Mouse (Mus musculus) midbrain, embryonic 15.5 days (tissue): Measurements from ENCODE around the gene Frmd6. TPM values are rescaled to one million over a fixed set of nuclear protein-coding genes. Genes with fewer than 3 reads are reported as not detected.

Experiments
- ATAC-seq: fragments of 200-750 bp; cut with Nextera tagmentation; replicated peaks from 2 replicates; pipeline ENCODE4 v1.8.0; 2017; ENCODE audit warnings: moderate TSS enrichment
- H3K27ac ChIP-seq: fragments of 300-500 bp; sonication (generic); 2 replicates; pipeline ENCODE4 v1.5.1; 2015; ENCODE audit warnings: mild to moderate bottlenecking, inconsistent platforms
- H3K27me3 ChIP-seq: fragments of 300-500 bp; sonication (generic); replicated peaks from 2 replicates; pipeline ENCODE4 v1.6.1; 2015; ENCODE audit warnings: inconsistent platforms
- H3K36me3 ChIP-seq: fragments of 300-500 bp; sonication (generic); replicated peaks from 2 replicates; pipeline ENCODE4 v1.6.1; 2015; ENCODE audit warnings: inconsistent platforms
- H3K4me1 ChIP-seq: fragments of 300-500 bp; sonication (generic); 2 replicates; pipeline ENCODE4 v1.6.1; 2015; ENCODE audit warnings: inconsistent platforms
- H3K4me2 ChIP-seq: fragments of 300-500 bp; sonication (generic); 2 replicates; pipeline ENCODE4 v1.6.1; 2015; ENCODE audit warnings: inconsistent platforms, mild to moderate bottlenecking, moderate library complexity
- H3K4me3 ChIP-seq: fragments of 300-500 bp; sonication (generic); 2 replicates; pipeline ENCODE4 v1.5.1; 2015; ENCODE audit warnings: mild to moderate bottlenecking, inconsistent platforms
- H3K9ac ChIP-seq: fragments of 300-500 bp; sonication (generic); 2 replicates; pipeline ENCODE4 v1.6.1; 2015; ENCODE audit warnings: mild to moderate bottlenecking, inconsistent platforms
- H3K9me3 ChIP-seq: fragments of 300-500 bp; sonication (generic); 2 replicates; pipeline ENCODE4 v1.6.1; 2016; ENCODE audit warnings: inconsistent platforms
- WGBS: fragments of 180-500 bp; shearing (Covaris S2); methylation state at CpG from one replicate; pipeline ENCODE4 v1.1.7; 2015; ENCODE audit warnings: mixed read lengths; 5-methylcytosine and 5-hydroxymethylcytosine counted together
- polyA plus RNA-seq: library from polyadenylated mRNA; unstranded; fragments of >200 nt; fragmentation: Nextera tagmentation; extraction: Ambion mirVana; gene quantifications from 2 replicates; pipeline ENCODE4 v1.2.1, GENCODE M21; 2015

Gene Frmd6
- polyA plus RNA-seq, 1 experiment from 2014 or later: 9.7 TPM

DNA sequence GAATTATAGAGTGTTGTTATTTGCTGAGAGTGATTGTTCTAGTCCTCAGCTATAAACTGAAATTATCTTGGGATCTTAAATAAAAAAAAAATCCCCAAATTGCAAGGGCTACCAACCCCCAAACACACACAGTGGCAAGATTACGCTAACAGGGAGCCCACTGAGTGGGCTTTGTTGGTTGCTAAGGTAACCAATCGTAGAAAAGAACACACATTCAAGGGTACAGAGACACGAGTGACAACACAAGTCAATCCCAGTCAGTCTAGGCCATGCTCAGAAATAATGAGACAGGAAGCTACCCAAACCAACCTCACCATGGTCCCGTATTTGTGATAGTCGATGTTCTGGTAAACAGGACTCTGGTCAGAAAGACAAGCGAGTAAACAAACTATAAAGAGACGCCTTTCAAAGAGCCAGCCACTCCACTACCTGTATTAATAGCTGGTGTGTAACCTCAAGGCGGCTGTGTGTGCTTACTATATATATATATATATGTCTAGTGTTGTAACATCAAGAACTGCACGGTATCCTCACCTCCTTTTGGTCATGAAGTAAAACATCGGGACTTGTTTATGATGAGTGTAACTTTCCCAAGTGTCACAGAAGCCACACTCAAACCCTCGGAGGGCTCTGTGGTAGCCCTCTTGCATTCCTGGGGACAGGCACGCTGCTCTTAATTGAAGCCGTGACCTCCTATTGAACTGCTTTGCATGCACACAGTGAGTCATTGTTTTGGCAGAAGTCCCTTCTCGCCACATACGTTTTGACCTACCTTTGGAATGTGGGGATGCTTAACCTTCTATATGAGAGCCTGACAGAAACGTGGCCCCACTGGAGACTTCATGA lies 30.5 kb upstream of the Frmd6 start:
- Histone ChIP-seq H3K27me3 (no peaks in the 10 kb centered on the region), H3K9ac (no peak overlapping the region), H3K4me2 (no peak overlapping the region), H3K36me3 (no peaks in the 10 kb centered on the region), H3K9me3 (no peaks in the 10 kb centered on the region), H3K27ac (no peak overlapping the region), H3K4me3 (no peak overlapping the region), H3K4me1 (peaks cover 6% of the 10 kb centered on the region)
- ATAC-seq: peak; percentile 63; the same call in 1 of the 2 replicates
- WGBS: 44% methylated on average over 16 of the region's 16 CpGs

DNA sequence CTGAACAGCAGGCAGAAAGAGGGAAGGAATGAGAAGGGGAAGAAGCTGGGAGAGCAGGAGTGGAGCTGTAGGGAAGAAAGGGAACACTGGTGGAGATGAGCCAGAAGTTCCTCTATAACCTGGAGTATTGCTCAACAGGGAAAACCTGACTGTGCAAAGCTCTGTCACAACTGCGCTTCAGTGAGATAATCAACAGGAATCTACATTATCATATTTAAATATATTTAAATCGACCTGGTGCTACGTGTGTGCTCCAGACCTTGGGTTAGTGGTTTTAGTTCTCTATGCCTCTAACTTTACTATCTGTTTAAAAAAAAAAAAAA lies 30.0 kb upstream of the Frmd6 start:
- H3K27ac ChIP-seq: no peak overlapping the region
- no peak for ATAC-seq
- H3K9me3 ChIP-seq: no peaks in the 10 kb centered on the region
- no peak overlapping the region for H3K9ac ChIP-seq
- H3K27me3 ChIP-seq: no peaks in the 10 kb centered on the region
- peaks cover 6% of the 10 kb centered on the region for H3K4me1 ChIP-seq
- no peaks in the 10 kb centered on the region for H3K36me3 ChIP-seq
- WGBS: 77% methylated on average over 3 of the region's 3 CpGs
- H3K4me3 ChIP-seq: no peak overlapping the region
- H3K4me2 ChIP-seq: no peak overlapping the region

DNA sequence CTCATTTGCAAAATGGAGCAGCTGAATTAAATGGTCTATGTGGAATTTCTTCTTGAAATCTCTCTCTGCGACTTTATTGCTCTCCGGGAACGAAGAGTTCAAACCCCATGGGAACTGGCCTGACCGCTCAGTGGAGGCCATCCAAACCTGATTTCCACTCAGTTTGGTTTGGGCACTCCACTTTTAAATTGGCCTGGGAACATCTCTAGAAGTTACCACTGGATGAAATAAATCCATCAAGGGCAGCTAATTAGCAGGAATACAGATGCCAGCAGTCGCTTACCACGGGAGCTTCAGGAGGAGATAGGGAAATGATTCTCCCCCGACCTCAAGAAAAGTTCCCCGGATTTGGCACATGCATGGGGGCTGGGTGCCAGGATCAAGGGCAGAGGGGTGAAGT lies 26.8 kb upstream of the Frmd6 start:
- no peak overlapping the region for H3K9ac ChIP-seq
- peaks cover 6% of the 10 kb centered on the region for H3K4me1 ChIP-seq
- 78% methylated on average over 8 of the region's 8 CpGs for WGBS
- no peak overlapping the region for H3K4me2 ChIP-seq
- no peaks in the 10 kb centered on the region for H3K9me3 ChIP-seq
- H3K27me3 ChIP-seq: no peaks in the 10 kb centered on the region
- no peak overlapping the region for H3K27ac ChIP-seq
- H3K36me3 ChIP-seq: no peaks in the 10 kb centered on the region
- ATAC-seq: no peak
- no peak overlapping the region for H3K4me3 ChIP-seq

DNA sequence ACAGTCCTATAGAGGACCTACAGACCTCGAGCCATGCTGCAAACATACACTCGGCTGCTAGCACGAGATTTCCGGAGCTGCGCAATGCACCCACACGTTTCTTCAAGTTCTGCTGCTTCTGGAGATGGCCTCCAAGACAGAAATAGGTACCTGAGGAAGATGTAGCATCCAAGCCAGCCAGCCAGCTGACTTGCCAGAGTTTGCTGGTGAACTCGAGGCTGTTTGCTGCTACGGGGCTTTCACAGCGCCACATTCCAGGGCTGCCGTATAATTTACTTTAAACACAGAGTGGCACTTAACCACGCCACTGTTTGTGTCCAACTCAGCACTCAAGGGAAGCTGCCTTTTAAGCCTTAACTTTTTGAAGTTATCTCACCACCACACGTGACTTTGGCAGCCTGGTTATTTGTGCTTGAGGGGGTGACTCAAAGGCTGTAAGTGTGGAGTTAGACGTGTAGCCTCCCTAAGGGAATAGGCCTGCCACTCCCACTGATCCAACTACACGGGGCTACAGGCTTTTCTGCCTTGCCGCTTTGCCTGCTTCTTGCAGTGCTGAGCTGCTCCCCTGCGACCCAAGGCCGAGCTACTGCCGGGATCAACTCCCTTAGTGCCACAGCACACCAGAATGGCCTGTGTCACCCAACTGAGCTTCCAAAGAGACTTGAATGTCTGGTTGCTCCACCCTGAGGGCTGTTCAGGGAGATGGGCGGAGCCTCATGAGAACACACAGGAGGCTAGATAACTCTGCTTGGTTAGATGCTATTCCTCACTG lies 25.9 kb upstream of the Frmd6 start:
- WGBS: 52% methylated on average over 19 of the region's 19 CpGs
- H3K4me2 ChIP-seq: no peak overlapping the region
- H3K4me1 ChIP-seq: peaks cover 6% of the 10 kb centered on the region
- no peak overlapping the region for H3K27ac ChIP-seq
- no peaks in the 10 kb centered on the region for H3K27me3 ChIP-seq
- H3K36me3 ChIP-seq: no peaks in the 10 kb centered on the region
- no peak overlapping the region for H3K4me3 ChIP-seq
- no peak overlapping the region for H3K9ac ChIP-seq
- no peaks in the 10 kb centered on the region for H3K9me3 ChIP-seq
- no peak for ATAC-seq

DNA sequence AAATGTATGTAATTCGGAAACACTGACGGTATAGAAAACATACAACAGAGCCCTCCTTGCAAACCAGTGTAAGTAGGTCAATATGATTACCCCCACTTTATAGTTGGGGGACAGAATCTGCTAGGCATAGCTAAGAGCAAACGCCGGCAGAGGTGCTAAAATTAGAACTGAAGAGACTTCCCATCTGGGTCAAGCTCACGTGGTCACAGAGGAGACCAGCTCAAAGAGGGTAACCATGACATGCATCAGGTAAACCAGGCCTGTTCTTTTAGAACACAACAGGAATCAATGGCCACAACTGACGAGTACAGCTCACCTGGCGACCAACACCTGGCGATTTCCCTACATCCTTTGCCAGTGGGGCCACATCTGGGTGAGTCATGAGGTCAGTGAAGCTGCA lies 25.2 kb upstream of the Frmd6 start:
- H3K4me3 ChIP-seq: no peak overlapping the region
- H3K27ac ChIP-seq: no peak overlapping the region
- WGBS: 90% methylated on average over 8 of the region's 8 CpGs
- no peaks in the 10 kb centered on the region for H3K36me3 ChIP-seq
- H3K9ac ChIP-seq: no peak overlapping the region
- no peaks in the 10 kb centered on the region; the same call in 1 of the 2 replicates for H3K4me1 ChIP-seq
- H3K9me3 ChIP-seq: no peaks in the 10 kb centered on the region
- H3K27me3 ChIP-seq: no peaks in the 10 kb centered on the region
- no peak for ATAC-seq
- no peak overlapping the region for H3K4me2 ChIP-seq

DNA sequence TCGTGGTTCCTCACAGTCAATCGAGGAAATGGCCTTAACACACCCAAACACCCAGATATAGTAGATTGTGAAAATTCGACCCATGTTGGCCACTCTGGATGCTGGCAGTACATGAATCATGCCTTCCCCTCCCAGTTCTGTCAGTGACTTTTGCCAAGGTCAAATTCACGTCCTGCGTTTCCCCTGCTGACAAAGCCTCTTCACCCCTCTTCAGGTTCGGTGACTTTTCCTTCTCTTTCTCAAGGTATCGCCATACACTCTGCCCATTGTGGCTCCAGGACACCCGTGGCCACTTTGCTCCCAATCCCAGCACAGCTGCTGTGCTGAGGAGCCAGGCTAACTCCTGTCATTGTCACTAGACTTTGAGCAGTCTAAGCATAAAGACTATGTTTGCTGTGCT lies 24.0 kb upstream of the Frmd6 start:
- Histone ChIP-seq H3K9ac (no peak overlapping the region), H3K27me3 (no peaks in the 10 kb centered on the region), H3K4me3 (no peak overlapping the region), H3K4me1 (no peaks in the 10 kb centered on the region), H3K4me2 (no peak overlapping the region), H3K36me3 (no peaks in the 10 kb centered on the region), H3K9me3 (no peaks in the 10 kb centered on the region), H3K27ac (no peak overlapping the region)
- WGBS: 84% methylated on average over 8 of the region's 8 CpGs
- no peak for ATAC-seq

DNA sequence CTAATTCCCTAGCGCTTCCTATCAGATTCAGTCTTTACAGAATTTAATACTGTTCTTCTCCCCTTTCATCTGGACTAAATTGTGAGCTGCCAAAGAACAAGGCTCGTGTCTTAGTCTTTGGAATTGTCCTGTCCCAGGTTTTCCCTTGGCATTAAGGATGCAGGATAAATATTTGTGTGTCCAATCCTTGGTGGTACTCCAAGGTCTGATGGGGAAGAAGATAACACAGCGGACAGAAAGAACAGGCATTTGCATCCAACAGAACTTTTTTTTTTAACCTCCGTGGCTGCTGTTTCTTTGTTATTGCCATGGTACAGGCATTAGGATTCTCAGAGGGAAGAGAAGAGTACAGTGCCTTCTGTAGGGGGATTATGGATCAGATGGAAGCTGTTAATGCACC lies 21.8 kb upstream of the Frmd6 start:
- Histone ChIP-seq H3K9me3 (no peaks in the 10 kb centered on the region), H3K36me3 (no peaks in the 10 kb centered on the region), H3K27me3 (no peaks in the 10 kb centered on the region), H3K27ac (no peak overlapping the region), H3K9ac (no peak overlapping the region), H3K4me1 (no peaks in the 10 kb centered on the region), H3K4me2 (no peak overlapping the region), H3K4me3 (no peak overlapping the region)
- WGBS: 68% methylated on average over 4 of the region's 4 CpGs
- ATAC-seq: no peak

DNA sequence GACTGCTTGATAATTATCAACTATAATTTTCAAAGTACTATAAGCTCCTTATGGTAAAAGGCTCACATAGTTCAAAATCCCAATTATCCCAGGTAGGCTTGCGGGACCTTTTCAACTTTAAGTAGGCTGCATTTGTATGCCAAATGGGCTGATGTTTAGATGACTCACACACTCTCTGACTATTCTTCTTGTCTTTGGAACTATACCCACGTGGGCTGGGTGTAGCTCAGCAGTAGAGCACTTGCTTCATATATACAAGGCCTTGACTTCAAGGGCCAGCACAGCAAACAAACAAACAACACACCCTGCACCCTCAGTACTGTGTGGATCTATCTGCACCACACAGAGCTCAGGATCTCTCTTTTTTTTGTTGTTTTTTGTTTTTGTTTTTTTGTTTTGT lies 20.3 kb upstream of the Frmd6 start:
- H3K4me3 ChIP-seq: no peak overlapping the region
- no peaks in the 10 kb centered on the region for H3K9me3 ChIP-seq
- no peaks in the 10 kb centered on the region for H3K36me3 ChIP-seq
- H3K9ac ChIP-seq: no peak overlapping the region
- no peak overlapping the region for H3K4me2 ChIP-seq
- H3K4me1 ChIP-seq: no peaks in the 10 kb centered on the region
- 68% methylated on average over 2 of the region's 2 CpGs for WGBS
- H3K27me3 ChIP-seq: no peaks in the 10 kb centered on the region
- no peak overlapping the region for H3K27ac ChIP-seq
- ATAC-seq: no peak

DNA sequence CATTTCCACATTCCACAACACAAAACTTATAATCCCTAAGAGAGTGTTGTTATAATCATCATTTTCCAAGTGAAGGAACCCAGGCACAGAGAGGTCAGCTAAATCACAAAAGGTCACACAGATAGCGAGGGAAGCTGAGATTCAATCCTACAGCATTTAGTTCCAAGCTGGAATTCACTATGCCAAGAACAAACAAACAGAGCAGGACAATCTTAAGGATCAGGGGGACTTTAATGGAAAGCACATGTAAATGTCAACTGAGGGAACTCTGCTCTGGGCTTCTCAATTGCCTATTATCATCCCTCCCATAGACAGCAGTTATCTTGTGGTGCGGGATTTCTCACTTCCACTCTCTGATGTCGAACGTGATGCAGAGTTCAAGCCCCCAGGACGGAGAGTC lies 17.8 kb upstream of the Frmd6 start:
- H3K9ac ChIP-seq: no peak overlapping the region
- H3K36me3 ChIP-seq: no peaks in the 10 kb centered on the region
- H3K4me3 ChIP-seq: no peak overlapping the region
- H3K4me1 ChIP-seq: no peaks in the 10 kb centered on the region
- no peaks in the 10 kb centered on the region for H3K27me3 ChIP-seq
- H3K9me3 ChIP-seq: no peaks in the 10 kb centered on the region
- no peak overlapping the region for H3K27ac ChIP-seq
- H3K4me2 ChIP-seq: no peak overlapping the region
- WGBS: 73% methylated on average over 5 of the region's 5 CpGs
- ATAC-seq: no peak

DNA sequence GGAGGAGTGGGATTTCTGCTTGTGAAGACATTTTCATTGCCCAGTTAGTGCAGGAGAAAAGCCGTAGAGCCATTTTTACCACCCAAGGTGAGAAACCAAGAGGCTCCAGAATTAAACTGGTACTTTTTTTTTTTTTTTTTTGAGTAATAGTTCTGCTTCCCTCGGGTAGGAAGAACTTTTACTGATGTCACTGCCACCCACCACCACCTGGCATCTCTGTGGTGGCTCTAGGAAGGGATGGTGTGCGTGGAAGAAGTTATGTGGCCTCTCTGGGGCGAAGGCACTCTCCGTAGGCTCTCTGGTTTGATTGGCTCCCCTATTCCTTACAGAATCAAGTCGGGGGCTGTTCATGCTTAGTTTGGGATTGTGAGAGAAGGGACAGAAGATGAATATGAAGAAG lies 17.3 kb upstream of the Frmd6 start:
- H3K4me1 ChIP-seq: no peaks in the 10 kb centered on the region
- H3K9me3 ChIP-seq: no peaks in the 10 kb centered on the region
- no peaks in the 10 kb centered on the region for H3K36me3 ChIP-seq
- WGBS: 80% methylated on average over 6 of the region's 6 CpGs
- no peak overlapping the region for H3K9ac ChIP-seq
- no peak overlapping the region for H3K4me2 ChIP-seq
- no peak for ATAC-seq
- H3K4me3 ChIP-seq: no peak overlapping the region
- H3K27ac ChIP-seq: no peak overlapping the region
- H3K27me3 ChIP-seq: no peaks in the 10 kb centered on the region

DNA sequence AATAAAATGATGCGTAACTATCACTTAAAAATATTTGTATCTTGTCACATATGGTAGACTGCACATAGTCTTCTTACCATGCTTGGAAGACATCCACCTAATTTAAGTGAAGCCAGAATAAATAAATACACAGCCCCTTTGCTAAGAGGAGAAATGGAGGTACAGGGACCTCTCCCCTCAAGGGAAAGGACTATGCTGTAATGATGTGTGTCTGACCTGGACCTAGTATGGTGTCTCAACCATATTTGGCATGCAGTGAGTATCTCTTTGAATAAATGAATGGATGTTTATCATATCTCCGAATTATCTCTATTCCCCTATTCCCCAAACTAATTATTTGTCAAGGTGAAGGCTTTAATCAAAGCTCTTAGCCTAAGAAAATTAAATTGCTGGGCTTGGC lies 15.4 kb upstream of the Frmd6 start:
- Histone ChIP-seq H3K36me3 (no peaks in the 10 kb centered on the region), H3K27me3 (no peaks in the 10 kb centered on the region), H3K9ac (no peak overlapping the region), H3K4me2 (no peak overlapping the region), H3K4me1 (no peaks in the 10 kb centered on the region), H3K4me3 (no peak overlapping the region), H3K9me3 (no peaks in the 10 kb centered on the region), H3K27ac (no peak overlapping the region)
- WGBS: 75% methylated on average over 2 of the region's 2 CpGs
- no peak for ATAC-seq

DNA sequence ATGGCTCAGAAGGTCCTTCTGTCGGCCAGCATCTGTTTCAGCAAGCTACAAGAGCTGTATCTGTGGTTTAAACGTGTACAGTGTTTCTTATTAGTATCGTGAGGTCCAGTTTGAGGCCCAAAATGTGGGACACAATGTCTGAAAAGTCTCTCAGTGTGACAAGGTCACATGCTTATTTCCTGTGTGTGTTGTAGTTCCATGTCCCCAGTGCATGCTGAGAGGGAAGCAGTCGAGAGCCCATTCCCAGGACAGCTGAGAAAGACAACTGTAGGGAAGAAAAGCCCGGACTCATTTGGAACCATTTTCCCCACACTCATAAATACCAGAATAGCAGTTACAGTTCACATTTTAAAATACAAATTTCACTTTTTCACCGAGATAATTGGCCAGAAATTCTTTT lies 13.5 kb upstream of the Frmd6 start:
- Histone ChIP-seq H3K4me1 (no peaks in the 10 kb centered on the region), H3K9ac (no peak overlapping the region), H3K4me3 (no peak overlapping the region), H3K9me3 (no peaks in the 10 kb centered on the region), H3K36me3 (no peaks in the 10 kb centered on the region), H3K4me2 (no peak overlapping the region), H3K27me3 (no peaks in the 10 kb centered on the region), H3K27ac (no peak overlapping the region)
- no peak for ATAC-seq
- WGBS: 83% methylated on average over 6 of the region's 6 CpGs

DNA sequence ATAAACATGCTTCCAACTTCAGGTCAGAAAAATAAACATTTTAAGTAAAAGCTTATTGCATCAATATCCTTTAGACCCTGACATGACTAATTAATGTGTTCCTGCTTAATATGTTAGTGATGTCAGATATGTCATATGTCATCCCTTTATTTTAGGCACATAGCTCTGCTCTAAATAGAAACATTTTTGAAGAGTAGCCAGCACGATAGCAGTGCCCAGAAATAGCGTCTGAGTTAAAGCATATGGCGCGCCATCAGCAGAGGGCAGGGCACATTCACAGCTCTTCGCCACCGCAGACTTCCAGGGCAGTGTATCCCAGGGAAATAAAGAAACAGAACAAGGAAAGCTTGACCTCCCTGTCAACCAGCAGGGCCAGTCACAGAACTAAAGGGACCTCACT lies 13.1 kb upstream of the Frmd6 start:
- no peaks in the 10 kb centered on the region for H3K36me3 ChIP-seq
- WGBS: 78% methylated on average over 6 of the region's 6 CpGs
- no peak overlapping the region for H3K27ac ChIP-seq
- no peaks in the 10 kb centered on the region for H3K27me3 ChIP-seq
- no peak overlapping the region for H3K9ac ChIP-seq
- H3K4me1 ChIP-seq: no peaks in the 10 kb centered on the region
- no peak overlapping the region for H3K4me2 ChIP-seq
- H3K4me3 ChIP-seq: no peak overlapping the region
- H3K9me3 ChIP-seq: no peaks in the 10 kb centered on the region
- no peak for ATAC-seq
